Mouse (Mus musculus): Measurements from ENCODE around the gene Raver1. TPM values are rescaled to one million over a fixed set of nuclear protein-coding genes. Genes with fewer than 3 reads are reported as not detected.

The Raver1 gene
- total RNA-seq, 2 experiments from 2014 or later, result 38.6 to 39.4 TPM

DNA sequence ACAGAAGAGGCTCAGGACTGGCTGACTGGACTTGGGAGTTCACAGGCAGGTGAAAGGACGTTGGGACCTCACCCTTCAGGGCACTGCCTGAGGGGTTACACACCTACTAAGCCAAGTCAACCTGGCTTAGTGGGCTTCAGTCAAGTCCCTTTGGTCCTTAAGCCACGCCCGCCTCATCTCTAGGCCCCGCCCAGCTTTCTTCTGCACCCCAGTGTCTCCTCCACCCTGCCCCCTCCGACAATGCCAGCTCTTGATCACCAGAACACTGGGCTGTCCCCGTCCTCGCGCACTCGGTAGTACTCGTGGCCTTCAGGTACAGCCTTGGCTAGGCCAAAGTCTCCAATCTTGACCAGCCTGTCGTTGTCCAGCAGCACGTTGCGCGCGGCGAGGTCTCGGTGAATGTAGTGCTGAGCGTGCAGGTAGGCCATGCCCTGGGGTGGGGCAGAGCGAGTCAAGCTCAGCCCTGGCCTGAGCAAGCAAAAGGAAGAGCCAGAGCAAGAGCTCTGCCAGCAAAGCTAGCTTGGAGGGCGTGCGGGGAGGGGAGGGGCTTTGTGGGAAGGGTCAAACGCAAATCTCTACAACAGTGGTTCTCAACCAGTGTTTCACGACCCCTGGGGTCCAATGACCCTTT, 15.9 kb upstream of the Raver1 start:
- intact Hi-C loops (cut with DNase I), result no loop called here
- DNase-seq, result no peak

DNA sequence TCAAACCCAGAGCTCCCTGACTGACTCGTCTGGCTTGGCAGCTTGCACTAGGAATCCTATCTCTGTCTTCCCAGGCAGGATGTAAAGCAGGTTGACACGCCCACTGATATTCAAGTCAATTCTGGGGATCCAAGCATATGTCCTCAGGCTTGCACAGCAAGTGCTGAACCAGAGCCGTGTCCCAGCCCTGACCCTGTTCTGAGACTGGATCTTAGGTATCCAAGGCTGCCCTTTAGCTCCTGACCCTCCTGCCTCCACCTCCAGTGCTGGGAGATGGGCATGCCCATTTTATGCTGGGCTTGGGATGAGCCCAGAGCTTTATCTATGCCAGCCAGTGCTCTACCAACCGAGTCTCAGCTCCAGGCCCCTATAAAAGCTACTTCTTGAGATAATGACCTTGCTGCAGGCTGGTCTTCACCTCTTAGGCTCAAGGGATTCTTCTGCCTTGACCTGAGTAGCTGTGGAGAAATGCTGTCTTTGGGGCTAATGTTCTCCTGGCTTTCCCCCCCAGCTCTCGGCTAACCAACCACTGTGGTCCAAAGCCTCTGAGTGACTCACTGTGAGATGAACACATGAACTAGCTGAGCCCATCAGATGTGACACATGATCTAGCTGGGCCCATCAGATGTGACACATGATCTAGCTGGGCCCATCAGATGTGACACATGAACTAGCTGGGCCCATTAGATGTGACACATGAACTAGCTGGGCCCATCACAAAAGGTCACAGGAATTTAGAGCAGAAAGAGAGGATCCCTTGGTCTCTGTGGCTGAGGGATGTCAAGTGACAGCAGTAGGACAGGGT, 14.2 kb upstream of the Raver1 start:
- no peak for DNase-seq
- intact Hi-C loops (cut with DNase I), result no loop called here

GRCm38 (mm10) chr9:21104814-21105213, 13.0 kb upstream of the Raver1 start:
- no peak for DNase-seq
- intact Hi-C loops (cut with DNase I), result no loop called here

DNA sequence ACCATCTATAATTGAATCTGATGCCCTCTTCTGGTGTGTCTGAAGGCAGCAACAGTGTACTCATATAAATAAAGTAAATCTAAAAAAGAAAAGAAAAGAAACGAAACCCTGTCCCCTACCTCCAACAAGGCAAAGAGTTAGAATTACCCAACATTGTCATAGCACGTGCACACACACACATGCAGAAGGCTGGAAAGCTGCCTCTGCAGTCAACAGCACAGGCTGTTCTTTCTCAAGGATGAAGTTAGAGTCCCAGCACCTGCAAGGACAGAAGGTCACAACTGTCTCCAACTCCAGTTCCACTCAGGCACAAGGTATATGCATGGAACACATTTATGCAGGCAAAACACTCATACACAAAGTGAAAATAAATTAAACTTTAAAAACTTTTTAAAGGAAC, 10.3 kb upstream of the Raver1 start:
- intact Hi-C loops (cut with DNase I), result no loop called here

DNA sequence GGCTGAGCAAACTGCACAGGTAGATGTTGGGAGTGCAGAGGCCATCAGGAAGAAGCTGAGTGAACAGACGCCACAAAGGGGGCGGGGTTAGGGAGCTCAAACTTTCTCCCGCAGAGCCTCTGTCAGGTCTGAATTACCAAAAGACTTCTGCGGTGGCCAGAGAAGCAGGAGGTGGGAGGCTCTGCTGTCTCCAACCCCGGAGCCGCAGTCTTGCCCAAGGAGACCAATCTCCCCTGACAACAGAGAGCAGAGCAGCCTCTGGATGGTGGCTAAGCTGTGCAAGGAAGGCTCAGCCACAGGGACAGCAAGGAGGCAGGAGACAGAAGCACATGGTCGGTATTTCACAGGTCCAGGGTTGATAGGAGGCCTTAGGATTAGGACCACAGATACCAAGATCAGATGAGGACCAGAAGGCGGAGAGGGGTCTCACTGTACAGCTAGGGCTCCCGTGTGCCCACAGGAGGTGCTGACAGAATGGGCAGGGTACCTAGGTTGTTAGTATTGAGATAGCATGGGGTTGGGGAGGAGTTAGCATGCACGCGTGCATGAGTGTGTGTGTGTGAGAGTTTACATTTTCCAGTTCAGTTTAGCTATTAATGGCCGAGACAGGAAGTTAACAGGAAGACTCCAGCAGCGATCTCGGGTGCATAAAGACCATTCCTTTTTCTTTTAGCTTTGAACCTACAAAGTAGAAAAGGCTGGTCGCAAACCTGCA, 8.8 kb upstream of the Raver1 start:
- no peak for DNase-seq
- intact Hi-C loops (cut with DNase I), result no loop called here

More for the DNA sequence above, 10.3 kb upstream of the Raver1 start:
- no peak for DNase-seq

DNA sequence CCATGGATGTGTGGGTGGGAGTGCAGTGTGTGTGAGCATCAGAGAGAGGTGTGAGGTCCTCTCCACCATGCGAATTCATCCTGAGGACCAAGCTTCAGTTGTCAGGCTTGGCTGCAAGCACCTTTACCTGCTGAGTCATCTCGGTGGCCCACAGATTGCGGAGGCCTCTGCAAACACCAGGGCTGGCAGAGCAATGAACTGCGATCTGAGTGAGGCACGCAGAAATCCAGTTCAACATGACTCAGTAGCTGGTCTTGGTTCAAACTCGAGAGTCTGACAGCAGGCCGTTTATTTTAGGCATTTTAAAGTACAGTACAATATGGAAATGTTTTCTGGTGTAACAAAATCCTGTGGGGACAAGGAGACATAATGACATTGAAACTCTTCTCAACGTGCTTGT, 6.0 kb upstream of the Raver1 start:
- intact Hi-C loops (cut with DNase I), result no loop called here
- DNase-seq, result no peak

GRCm38 (mm10) chr9:21095958-21096357, 4.2 kb upstream of the Raver1 start:
- DNase-seq, result no peak
- intact Hi-C loops (cut with DNase I), result no loop called here

DNA sequence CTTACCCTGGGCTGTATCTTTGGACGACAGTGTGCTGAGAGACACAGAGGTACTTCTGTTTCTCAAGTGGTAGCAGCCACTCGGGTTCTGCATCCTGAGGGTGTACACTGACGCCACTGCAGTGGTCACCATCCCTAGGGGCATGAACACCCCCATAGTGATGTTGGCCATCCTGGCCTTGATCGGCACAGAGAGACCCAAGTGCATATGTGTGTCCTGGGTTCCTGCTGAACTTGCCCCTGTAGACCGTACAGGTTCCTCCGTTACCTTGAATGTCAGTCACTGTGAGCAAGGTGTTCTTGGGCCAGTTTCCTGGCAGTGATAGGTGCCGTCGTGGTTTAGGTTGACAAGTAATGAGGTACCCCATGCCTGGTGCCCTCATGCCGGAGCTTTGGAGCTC, 1.6 kb upstream of the Raver1 start:
- DNase-seq, result no peak
- intact Hi-C loops (cut with DNase I), result loop anchor here (2.0 kb wide), 1 partner anchor 37 kb away; the partner anchor contains the start of gene Tyk2

DNA sequence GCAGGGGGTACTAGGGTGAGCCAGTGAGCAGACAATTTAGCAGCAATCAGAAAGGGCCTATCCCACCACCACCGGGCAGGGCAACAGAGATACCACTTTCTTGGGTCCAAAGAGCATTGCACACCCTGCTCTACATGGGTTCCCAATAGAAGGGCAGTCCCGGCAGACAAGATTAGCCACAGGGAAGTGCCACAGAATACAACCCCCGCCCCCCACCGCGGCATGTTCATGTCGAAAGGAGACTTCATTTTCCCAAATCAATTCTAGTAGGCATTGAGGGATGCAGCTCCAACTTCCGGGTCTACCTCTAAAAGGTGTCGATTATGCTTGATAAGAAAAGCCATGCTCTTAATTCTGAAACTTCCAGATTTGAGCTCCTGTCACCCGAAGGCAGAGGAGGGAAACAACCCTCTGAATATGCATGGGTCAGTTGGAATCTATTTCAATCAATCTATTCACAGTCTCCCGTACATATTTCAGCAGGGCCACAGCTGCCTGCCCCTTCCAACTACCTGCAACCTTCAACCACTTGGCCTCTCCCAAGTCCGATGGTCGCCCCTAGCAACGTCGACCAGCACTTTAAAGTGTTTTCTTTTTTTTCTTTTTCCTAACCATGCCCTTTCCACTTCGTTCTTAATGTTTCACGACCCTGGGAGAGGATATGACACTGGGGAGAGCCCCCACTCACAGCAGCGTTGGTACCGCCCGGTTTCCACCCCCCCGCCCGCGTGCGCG, 669 bp downstream of the Raver1 start:
- no peak for DNase-seq
- intact Hi-C loops (cut with DNase I), result no loop called here

DNA sequence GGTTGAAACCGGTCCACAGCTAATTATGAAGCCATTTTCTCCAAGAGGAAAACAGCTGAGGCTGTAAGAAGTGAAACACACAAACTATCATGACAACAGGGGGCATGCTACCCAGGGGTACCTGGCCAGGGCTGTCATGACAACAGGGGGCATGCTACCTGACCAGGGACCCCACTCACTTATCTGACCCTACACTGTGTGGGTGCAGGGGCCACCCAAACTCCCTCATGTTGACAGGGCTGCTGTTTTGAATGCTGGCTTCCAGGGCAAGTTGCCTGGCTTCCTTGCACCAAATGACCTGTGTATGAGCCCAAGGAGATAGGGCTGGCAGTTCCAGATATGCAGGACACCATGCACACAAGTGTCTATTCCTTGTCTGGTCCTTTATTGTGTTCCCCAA, 1.3 kb downstream of the Raver1 start:
- intact Hi-C loops (cut with DNase I), result no loop called here
- DNase-seq, result no peak

- DNase-seq, result no peak
- intact Hi-C loops (cut with DNase I), result no loop called here
Observed at GRCm38 (mm10) chr9:21083324-21083723, 8.5 kb downstream of the Raver1 start.

DNA sequence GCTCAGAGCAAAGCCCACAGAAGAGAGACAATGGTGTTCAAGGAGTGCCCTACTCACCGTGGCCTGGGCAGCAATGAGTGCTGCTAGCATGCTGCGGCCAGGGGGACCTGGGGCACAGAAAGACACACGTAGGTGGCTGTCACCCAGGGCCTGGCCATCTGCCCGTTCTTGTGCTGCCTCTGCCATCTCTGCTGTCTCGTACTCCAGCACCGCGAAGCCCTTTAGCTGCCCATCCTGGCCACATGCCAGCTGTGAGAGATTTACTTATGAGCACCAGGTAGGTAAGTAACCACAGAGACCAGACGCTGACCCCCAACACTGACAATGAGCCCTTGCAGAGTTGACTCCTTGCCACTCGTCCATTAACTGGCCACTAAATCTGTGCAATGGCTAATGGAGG, 10.7 kb downstream of the Raver1 start:
- no peak for DNase-seq
- intact Hi-C loops (cut with DNase I), result no loop called here

DNA sequence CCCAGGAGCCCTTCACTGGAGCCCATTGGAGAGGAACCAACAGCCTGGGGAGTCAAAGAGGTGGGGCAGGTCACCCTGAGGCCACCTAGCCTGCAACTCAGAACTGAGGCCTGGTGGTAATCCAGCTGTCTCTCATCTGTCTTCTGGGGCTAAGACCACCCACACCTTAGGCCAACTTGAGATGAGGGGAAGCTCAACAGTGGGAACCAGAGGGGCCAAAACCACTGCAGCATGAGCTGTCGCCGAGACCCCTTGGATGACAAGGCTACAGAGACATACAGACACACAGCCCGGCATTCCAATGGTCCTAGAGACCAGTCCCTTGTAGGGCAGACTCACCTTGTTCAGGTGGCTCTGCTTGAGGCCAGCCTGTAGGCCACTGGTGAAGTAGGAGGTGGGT, 16.2 kb downstream of the Raver1 start:
- intact Hi-C loops (cut with DNase I), result no loop called here

DNA sequence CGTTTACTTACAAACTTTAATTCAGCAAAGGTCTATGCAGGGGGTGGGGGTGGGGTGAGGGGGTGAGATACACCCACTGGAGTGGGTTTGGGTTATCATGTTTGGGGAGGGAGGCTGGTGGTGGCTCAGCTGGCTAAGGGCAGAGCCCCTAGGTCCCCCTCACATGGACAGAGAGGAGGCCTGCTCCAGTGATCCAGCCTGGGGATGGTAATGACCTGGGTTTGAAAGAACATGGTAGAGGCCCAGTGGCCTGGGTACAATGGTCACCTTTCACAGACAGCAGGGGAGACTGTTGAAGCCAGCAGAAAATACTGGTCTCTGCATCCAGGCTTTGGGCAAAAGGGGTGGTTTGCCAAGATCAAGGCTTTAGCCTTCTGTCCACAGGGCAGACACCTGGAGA, 17.6 kb downstream of the Raver1 start:
- intact Hi-C loops (cut with DNase I), result no loop called here
- DNase-seq, result no peak

More for the DNA sequence above, 16.2 kb downstream of the Raver1 start:
- no peak for DNase-seq

GRCm38 (mm10) chr9:21073044-21073840, 18.6 kb downstream of the Raver1 start, which contains the start of the genes Gm49373 and Fdx1l:
TSS of gene Gm49373 (minus strand) at chr9:21073096.
TSS of gene Fdx1l (minus strand) at chr9:21073614.
- intact Hi-C loops (cut with DNase I), result loop anchor here (2.0 kb wide), 1 partner anchor 42 kb away; no protein-coding TSS in a partner anchor
- DNase-seq, result peak; percentile 92 to 94

- DNase-seq, result peak in 1 of 2 experiments; percentile 18
- intact Hi-C loops (cut with DNase I), result loop anchor here (2.0 kb wide), 1 partner anchor 42 kb away; no protein-coding TSS in a partner anchor
Observed at GRCm38 (mm10) chr9:21072641-21073040, 19.2 kb downstream of the Raver1 start.

- intact Hi-C loops (cut with DNase I), result no loop called here
- DNase-seq, result no peak
Observed at GRCm38 (mm10) chr9:21067006-21067684, 24.7 kb downstream of the Raver1 start, which contains the start of gene Zglp1. TSS of gene Zglp1 (minus strand) at chr9:21067093.

- no peak for DNase-seq
Observed at GRCm38 (mm10) chr9:21062928-21063327, 28.9 kb downstream of the Raver1 start.

DNA sequence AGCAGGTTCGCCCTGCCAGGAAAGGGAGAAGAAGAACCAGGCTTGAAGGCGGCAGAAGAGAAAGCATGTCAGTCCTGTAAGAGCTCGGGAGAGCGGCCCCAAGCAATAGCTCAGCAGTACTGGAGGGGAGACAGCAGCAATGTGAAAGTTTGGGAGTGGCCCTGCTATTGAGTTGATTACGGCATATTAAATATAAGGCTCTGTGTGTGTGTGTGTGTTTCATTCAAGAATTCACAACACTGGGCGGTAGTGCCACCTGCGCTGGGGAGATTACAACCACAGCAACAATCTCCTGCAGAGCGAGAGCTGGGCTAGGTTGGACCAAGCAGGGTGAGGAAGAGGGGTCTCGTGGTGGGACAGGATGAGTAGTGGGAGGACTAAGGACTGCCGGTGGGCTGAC, 40.2 kb downstream of the Raver1 start:
- no peak for DNase-seq
- intact Hi-C loops (cut with DNase I), result no loop called here

More at GRCm38 (mm10) chr9:21062928-21063327, 28.9 kb downstream of the Raver1 start:
- intact Hi-C loops (cut with DNase I), result no loop called here

Measured in heart, postnatal 10 days (tissue).